ENCODE assay signal across 8 mouse cellular contexts in the genomic region with DNA sequence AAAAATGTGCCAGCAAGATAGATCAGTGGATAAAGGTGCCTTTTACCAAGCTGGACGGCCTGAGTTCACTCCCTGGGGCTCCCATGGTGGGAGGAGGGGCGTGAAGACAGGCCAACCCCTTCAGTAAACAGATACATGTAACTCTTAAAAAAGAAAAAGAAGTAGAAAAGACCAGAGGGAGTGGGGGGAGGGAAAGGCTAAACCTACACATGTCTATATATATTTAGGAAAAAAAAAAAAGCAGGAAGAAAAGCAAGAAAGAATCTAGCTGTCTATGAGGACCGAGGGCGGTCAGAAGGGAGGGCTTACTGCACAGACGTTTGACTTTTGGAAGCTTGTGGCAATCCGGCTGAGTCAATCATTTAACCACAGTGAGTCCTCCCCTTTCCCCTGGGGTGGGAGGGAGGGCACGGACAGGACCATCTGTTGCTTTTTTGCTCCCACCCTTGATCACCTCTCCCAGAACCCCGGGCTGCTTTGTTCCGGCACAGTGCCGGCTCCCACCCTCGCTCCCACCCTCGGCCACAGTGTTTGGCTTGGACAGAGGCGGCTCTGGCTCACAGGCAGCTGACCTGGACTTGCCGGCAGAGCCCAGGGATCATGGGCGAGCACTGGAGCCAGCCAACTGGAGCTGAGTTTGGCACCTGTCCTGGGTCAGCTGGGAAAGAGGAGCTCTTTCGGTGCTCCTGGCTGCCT. TPM values are rescaled to one million over a fixed set of nuclear protein-coding genes. Genes with fewer than 3 reads are reported as not detected.
A peak's percentile ranks its signal among the peaks of the same experiment; 100 is the strongest.
DNase-seq lines count a peak whose midpoint lies in the region; ATAC-seq lines count a peak whose summit lies in the region.

No protein-coding gene starts in this region.

- H3K9me3 ChIP-seq in hindbrain, embryonic 12.5 days (replicated peaks): no peaks in the 10 kb centered on the region
- H3K9me3 ChIP-seq in limb, embryonic 11.5 days (ENCODE audit: control insufficient read depth, low read length): no peaks in the 10 kb centered on the region

- H3K4me2 ChIP-seq in hindbrain, embryonic 12.5 days (replicated peaks): 0 out of 2 replicates have a peak overlapping the region, but pooled peaks have one; percentile 19
- no peak overlapping the region for H3K4me2 ChIP-seq in limb, embryonic 11.5 days (ENCODE audit: low read depth, severe bottlenecking)

- ATAC-seq in hindbrain, embryonic 12.5 days (ENCODE audit: low FRiP score): peak; percentile 45; the same call in 1 of the 2 replicates
- ATAC-seq in limb, embryonic 11.5 days (ENCODE audit: insufficient number of reproducible peaks, low FRiP score, low TSS enrichment, low read depth): no peak
- 0 out of 2 replicates have a peak, but pooled peaks have one; percentile 21 for ATAC-seq in megakaryocyte-erythroid progenitor cell, adult 5-6 weeks (replicated peaks; ENCODE audit: low FRiP score, low TSS enrichment, poor library complexity, severe bottlenecking)

- 9% methylated on average over 16 of the region's 16 CpGs for WGBS in hindbrain, embryonic 12.5 days
- 16% methylated on average over 16 of the region's 16 CpGs for WGBS in limb, embryonic 11.5 days

- peaks cover 10% of the 10 kb centered on the region for H3K36me3 ChIP-seq in hindbrain, embryonic 12.5 days
- H3K36me3 ChIP-seq in limb, embryonic 11.5 days (ENCODE audit: control insufficient read depth, insufficient read depth, low read length): peaks cover 12% of the 10 kb centered on the region

- H3K4me3 ChIP-seq in hindbrain, embryonic 12.5 days: no peak overlapping the region
- H3K4me3 ChIP-seq in limb, embryonic 11.5 days (ENCODE audit: low read depth, low read length): no peak overlapping the region

- no peaks in the 10 kb centered on the region for H3K27me3 ChIP-seq in hindbrain, embryonic 12.5 days
- H3K27me3 ChIP-seq in limb, embryonic 11.5 days (ENCODE audit: control insufficient read depth, insufficient read depth, low read length): no peaks in the 10 kb centered on the region

- H3K9ac ChIP-seq in hindbrain, embryonic 12.5 days: no peak overlapping the region
- H3K9ac ChIP-seq in limb, embryonic 11.5 days (ENCODE audit: low read length): no peak overlapping the region

- DNase-seq in adrenal gland, postnatal 14 days: peak; percentile 74
- peak; percentile 91 to 94 for DNase-seq in cerebellum, postnatal 10 days
- peak; percentile 76 to 90 for DNase-seq in gastrocnemius, adult 8-10 months (ENCODE audit: low spot score in 2 of 2)
- peak; percentile 58 for DNase-seq in limb, embryonic 11.5 days (ENCODE audit: low spot score)
- DNase-seq in skeletal muscle tissue, adult 2 months (ENCODE audit: low read depth, low spot score): peak; percentile 95
- DNase-seq in c-Kit-positive CD71-positive TER-119-positive erythroid progenitor cells, embryonic 14.5 days (ENCODE audit: low spot score): no peak

- peaks cover 57% of the 10 kb centered on the region for H3K4me1 ChIP-seq in hindbrain, embryonic 12.5 days
- peaks cover 32% of the 10 kb centered on the region for H3K4me1 ChIP-seq in limb, embryonic 11.5 days (ENCODE audit: control insufficient read depth, insufficient read depth, low read length)

- peak overlapping the region; percentile 58 for H3K27ac ChIP-seq in hindbrain, embryonic 12.5 days
- H3K27ac ChIP-seq in limb, embryonic 11.5 days (replicated peaks; ENCODE audit: low read depth, low read length): no peak overlapping the region

RNA-seq across cellular contexts. Expression of a gene that starts 27.7 kb away (rescaled TPM):
- total RNA-seq in adrenal gland, postnatal 14 days (2021): 56.5 and 57.5 TPM in 2 replicates
- 10 to 100 TPM; 39.3 to 42.7 (median 41.5) TPM for total RNA-seq in gastrocnemius, adult 8-10 months (2022)
- 18.4 and 19.2 TPM in 2 replicates for polyA plus RNA-seq in hindbrain, embryonic 12.5 days (2016; fragmentation: Nextera tagmentation; extraction: Ambion mirVana)
- polyA plus RNA-seq in limb, embryonic 11.5 days (2014; fragmentation: Nextera tagmentation; extraction: Ambion mirVana): 13.9 and 15.2 TPM in 2 replicates
- 71.7 and 84.7 TPM in 2 replicates for total RNA-seq in megakaryocyte-erythroid progenitor cell, adult 5-6 weeks (2014; fragmentation: Nextera tagmentation)
- 16.0 and 19.1 TPM in 2 replicates for total RNA-seq in megakaryocyte-erythroid progenitor cell, adult 5-6 weeks (2017)

RNA-seq across cellular contexts. Expression of a gene that starts 28.1 kb away (rescaled TPM):
- total RNA-seq in adrenal gland, postnatal 14 days (2021): 0.30 and 0.48 TPM in 2 replicates
- not detected for total RNA-seq in gastrocnemius, adult 8-10 months (2022)
- polyA plus RNA-seq in hindbrain, embryonic 12.5 days (2016; fragmentation: Nextera tagmentation; extraction: Ambion mirVana): 1.9 and 2.5 TPM in 2 replicates
- polyA plus RNA-seq in limb, embryonic 11.5 days (2014; fragmentation: Nextera tagmentation; extraction: Ambion mirVana): 0.27 and 0.40 TPM in 2 replicates
- total RNA-seq in megakaryocyte-erythroid progenitor cell, adult 5-6 weeks (2014; fragmentation: Nextera tagmentation): 6.4 and 9.0 TPM in 2 replicates
- total RNA-seq in megakaryocyte-erythroid progenitor cell, adult 5-6 weeks (2017): 6.3 and 7.9 TPM in 2 replicates

RNA-seq across cellular contexts. Expression of a gene that starts 49.8 kb away (rescaled TPM):
- total RNA-seq in adrenal gland, postnatal 14 days (2021): 33.5 and 35.6 TPM in 2 replicates
- total RNA-seq in gastrocnemius, adult 8-10 months (2022): 10 to 100 TPM in 1 of 4 experiments, 1 to 10 TPM in 3; 6.0 to 10.7 (median 6.5) TPM
- polyA plus RNA-seq in hindbrain, embryonic 12.5 days (2016; fragmentation: Nextera tagmentation; extraction: Ambion mirVana): 3.5 and 4.0 TPM in 2 replicates
- 1.6 and 2.7 TPM in 2 replicates for polyA plus RNA-seq in limb, embryonic 11.5 days (2014; fragmentation: Nextera tagmentation; extraction: Ambion mirVana)
- total RNA-seq in megakaryocyte-erythroid progenitor cell, adult 5-6 weeks (2014; fragmentation: Nextera tagmentation): 0.35 and 1.6 TPM in 2 replicates
- 0.09 and 1.7 TPM in 2 replicates for total RNA-seq in megakaryocyte-erythroid progenitor cell, adult 5-6 weeks (2017)

RNA-seq across cellular contexts. Expression of a gene that starts 51.6 kb away (rescaled TPM):
- total RNA-seq in adrenal gland, postnatal 14 days (2021): 15.6 and 16.0 TPM in 2 replicates
- total RNA-seq in gastrocnemius, adult 8-10 months (2022): 1 to 10 TPM; 4.9 to 8.3 (median 6.4) TPM
- polyA plus RNA-seq in hindbrain, embryonic 12.5 days (2016; fragmentation: Nextera tagmentation; extraction: Ambion mirVana): 16.8 and 19.2 TPM in 2 replicates
- polyA plus RNA-seq in limb, embryonic 11.5 days (2014; fragmentation: Nextera tagmentation; extraction: Ambion mirVana): 11.6 and 13.5 TPM in 2 replicates
- 9.9 and 11.8 TPM in 2 replicates for total RNA-seq in megakaryocyte-erythroid progenitor cell, adult 5-6 weeks (2014; fragmentation: Nextera tagmentation)
- total RNA-seq in megakaryocyte-erythroid progenitor cell, adult 5-6 weeks (2017): 5.5 and 6.9 TPM in 2 replicates

RNA-seq across cellular contexts. Expression of a gene that starts 51.8 kb away (rescaled TPM):
- 38.6 and 45.9 TPM in 2 replicates for total RNA-seq in adrenal gland, postnatal 14 days (2021)
- 10 to 100 TPM; 16.7 to 19.7 (median 17.3) TPM for total RNA-seq in gastrocnemius, adult 8-10 months (2022)
- polyA plus RNA-seq in hindbrain, embryonic 12.5 days (2016; fragmentation: Nextera tagmentation; extraction: Ambion mirVana): 53.2 and 53.6 TPM in 2 replicates
- polyA plus RNA-seq in limb, embryonic 11.5 days (2014; fragmentation: Nextera tagmentation; extraction: Ambion mirVana): 33.1 and 33.5 TPM in 2 replicates
- 28.3 and 41.7 TPM in 2 replicates for total RNA-seq in megakaryocyte-erythroid progenitor cell, adult 5-6 weeks (2014; fragmentation: Nextera tagmentation)
- 40.4 and 40.6 TPM in 2 replicates for total RNA-seq in megakaryocyte-erythroid progenitor cell, adult 5-6 weeks (2017)
